Mouse (Mus musculus) hindbrain, embryonic 10.5 days (tissue): ENCODE measurements around the gene Dyrk1a. TPM values are rescaled to one million over a fixed set of nuclear protein-coding genes. Genes with fewer than 3 reads are reported as not detected.

ENCODE experiments used
- DNase-seq: peaks from one replicate; pipeline ENCODE4 v3.0.0-alpha.2; 2017; ENCODE audit warnings: low spot score
- H3K27ac ChIP-seq: fragments of 300-500 bp; sonication (generic); 2 replicates; pipeline ENCODE4 v1.5.1; 2016; ENCODE audit warnings: mild to moderate bottlenecking, moderate library complexity
- H3K27me3 ChIP-seq: fragments of 300-500 bp; sonication (generic); 2 replicates; pipeline ENCODE4 v1.6.1; 2016; ENCODE audit warnings: mild to moderate bottlenecking; ENCODE audit not compliant: poor library complexity, insufficient read depth, severe bottlenecking
- H3K36me3 ChIP-seq: fragments of 300-500 bp; sonication (generic); 2 replicates; pipeline ENCODE4 v1.6.1; 2016; ENCODE audit warnings: mild to moderate bottlenecking, moderate library complexity
- H3K4me1 ChIP-seq: fragments of 300-500 bp; sonication (generic); replicated peaks from 2 replicates; pipeline ENCODE4 v1.6.1; 2016; ENCODE audit warnings: mild to moderate bottlenecking
- H3K4me3 ChIP-seq: fragments of 300-500 bp; sonication (generic); 2 replicates; pipeline ENCODE4 v1.5.1; 2016; ENCODE audit warnings: mild to moderate bottlenecking, moderate library complexity
- H3K9me3 ChIP-seq: fragments of 300-500 bp; sonication (generic); 2 replicates; pipeline ENCODE4 v1.6.1; 2016; ENCODE audit warnings: mild to moderate bottlenecking, moderate library complexity
- WGBS: fragments of 180-500 bp; shearing (Covaris S2); methylation state at CpG from one replicate; pipeline ENCODE4 v1.1.7; 2016; 5-methylcytosine and 5-hydroxymethylcytosine counted together
- polyA plus RNA-seq: library from polyadenylated mRNA; unstranded; fragments of >200 nt; fragmentation: Nextera tagmentation; extraction: Ambion mirVana; gene quantifications from 2 replicates; pipeline ENCODE4 v1.2.1, GENCODE M21; 2016

Gene Dyrk1a
- polyA plus RNA-seq, 1 experiment from 2014 or later, result 7.8 TPM

GRCm38 (mm10) chr16:94745016-94745415, 175.2 kb downstream of the Dyrk1a start:
- H3K36me3 ChIP-seq, result no peaks in the 10 kb centered on the region
- H3K4me1 ChIP-seq, result peaks cover 8% of the 10 kb centered on the region
- WGBS, result 78% methylated on average over 9 of the region's 9 CpGs
- H3K27ac ChIP-seq, result no peak overlapping the region
- no peak for DNase-seq
- H3K4me3 ChIP-seq, result no peak overlapping the region
- H3K27me3 ChIP-seq, result no peaks in the 10 kb centered on the region
- no peaks in the 10 kb centered on the region for H3K9me3 ChIP-seq

Other genes starting within 250 kb of the Dyrk1a start
- 5.1 and 6.9 TPM in 2 replicates for gene Ripply3, start 241.6 kb upstream of the Dyrk1a start, polyA plus RNA-seq
- gene Ttc3, start 199.4 kb upstream of the Dyrk1a start, polyA plus RNA-seq, result 318 and 335 TPM in 2 replicates
- gene Pigp, start 198.2 kb upstream of the Dyrk1a start, polyA plus RNA-seq, result 94.7 and 96.3 TPM in 2 replicates
- 58.8 and 60.5 TPM in 2 replicates for gene Vps26c, start 43.2 kb upstream of the Dyrk1a start, polyA plus RNA-seq